Mouse (Mus musculus): ENCODE results near the gene Gar1. TPM values are rescaled to one million over a fixed set of nuclear protein-coding genes. Genes with fewer than 3 reads are reported as not detected.

The Gar1 gene
- polyA plus RNA-seq, 1 experiment from 2014 or later: 44.5 TPM

DNA sequence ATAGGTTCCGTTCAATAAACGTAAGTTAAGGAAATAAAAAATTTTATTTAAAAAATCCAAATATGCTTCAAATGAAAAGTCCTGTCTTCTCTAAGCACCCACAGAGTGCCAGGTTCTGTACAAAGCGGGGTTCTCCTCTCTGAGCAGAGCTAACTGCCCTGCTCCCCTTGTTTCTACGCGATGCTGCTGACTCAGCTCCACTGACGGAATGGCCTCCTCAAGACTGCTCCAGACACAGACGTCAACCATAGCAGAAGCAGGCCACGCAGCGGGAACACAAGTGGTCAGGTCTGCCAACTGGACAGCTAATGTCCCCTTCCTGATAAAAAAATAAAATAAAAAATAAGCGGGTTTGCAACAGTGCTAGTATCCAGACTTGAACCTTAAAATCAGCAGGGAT, 6.3 kb downstream of the Gar1 start:
- Histone ChIP-seq H3K4me3 (ENCODE audit: low read depth, low read length) (no peak overlapping the region), H3K36me3 (replicated peaks; ENCODE audit: control insufficient read depth, insufficient read depth, low read depth, low read length) (peaks cover 2% of the 10 kb centered on the region; the same call in 1 of the 2 replicates), H3K4me2 (ENCODE audit: low read depth, low read length) (no peak overlapping the region), H3K27ac (replicated peaks; ENCODE audit: low read depth, low read length) (no peak overlapping the region), H3K4me1 (ENCODE audit: control insufficient read depth, insufficient read depth, low read length) (0 out of 2 replicates have a peak, but pooled peaks cover 4% of the 10 kb centered on the region), H3K9ac (replicated peaks; ENCODE audit: low read length) (no peak overlapping the region), H3K9me3 (replicated peaks; ENCODE audit: control insufficient read depth, low read length) (no peaks in the 10 kb centered on the region), H3K27me3 (ENCODE audit: control insufficient read depth, insufficient read depth, low read length) (no peaks in the 10 kb centered on the region)
- 93% methylated on average over 10 of the region's 10 CpGs for WGBS
- DNase-seq (ENCODE audit: low spot score) (no peak), ATAC-seq (replicated peaks; ENCODE audit: insufficient number of reproducible peaks, low FRiP score, low TSS enrichment, low read depth) (no peak)

DNA sequence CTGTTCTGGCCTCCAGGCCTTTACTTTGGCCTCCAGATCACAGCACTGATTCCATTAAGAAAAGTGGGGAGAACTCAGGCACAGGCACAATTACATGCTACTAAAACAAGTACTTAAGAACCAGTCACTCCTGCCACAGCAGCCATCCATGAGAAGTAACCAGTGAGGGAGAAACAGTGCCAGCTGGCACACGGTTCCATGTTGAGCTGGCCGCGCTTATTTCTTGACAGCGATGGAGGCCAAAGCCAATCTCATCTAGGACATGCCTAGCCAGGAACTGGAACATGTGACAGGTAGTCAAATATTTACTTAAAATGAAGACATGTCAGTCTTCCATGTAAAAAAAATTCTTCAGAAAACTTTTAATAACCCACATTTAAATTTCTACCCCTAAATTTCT, 7.0 kb downstream of the Gar1 start:
- Histone ChIP-seq H3K4me2 (ENCODE audit: low read depth, low read length) (no peak overlapping the region), H3K9ac (replicated peaks; ENCODE audit: low read length) (no peak overlapping the region), H3K27ac (replicated peaks; ENCODE audit: low read depth, low read length) (no peak overlapping the region), H3K4me1 (ENCODE audit: control insufficient read depth, insufficient read depth, low read length) (no peaks in the 10 kb centered on the region), H3K36me3 (replicated peaks; ENCODE audit: control insufficient read depth, insufficient read depth, low read depth, low read length) (peaks cover 2% of the 10 kb centered on the region; the same call in 1 of the 2 replicates), H3K27me3 (ENCODE audit: control insufficient read depth, insufficient read depth, low read length) (no peaks in the 10 kb centered on the region), H3K9me3 (replicated peaks; ENCODE audit: control insufficient read depth, low read length) (no peaks in the 10 kb centered on the region), H3K4me3 (ENCODE audit: low read depth, low read length) (no peak overlapping the region)
- no peak for ATAC-seq (replicated peaks; ENCODE audit: insufficient number of reproducible peaks, low FRiP score, low TSS enrichment, low read depth)
- DNase-seq (ENCODE audit: low spot score): no peak
- WGBS: over 99% methylated on average over 4 of the region's 4 CpGs

DNA sequence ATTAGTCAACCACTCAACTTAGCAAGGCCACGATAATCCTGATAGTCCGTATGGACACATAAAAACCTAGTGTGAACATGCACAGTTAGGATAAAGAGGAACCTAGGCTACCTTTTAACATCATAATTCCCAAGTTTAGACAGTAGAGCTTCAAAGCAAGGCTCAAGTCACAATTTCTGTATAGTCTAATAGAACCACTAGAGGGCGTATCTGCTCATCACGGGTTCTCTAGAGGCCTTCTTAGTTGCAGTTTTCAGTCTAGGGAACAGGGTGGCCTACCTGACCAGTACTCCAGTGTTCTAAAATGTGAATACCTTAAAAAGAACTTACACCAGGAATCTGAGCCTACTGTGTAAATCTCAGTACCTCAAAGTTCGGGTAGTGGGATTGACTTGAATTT, 7.9 kb downstream of the Gar1 start:
- peak; percentile 75 for DNase-seq (ENCODE audit: low spot score)
- no peaks in the 10 kb centered on the region for H3K27me3 ChIP-seq (ENCODE audit: control insufficient read depth, insufficient read depth, low read length)
- peaks cover 2% of the 10 kb centered on the region; the same call in 1 of the 2 replicates for H3K36me3 ChIP-seq (replicated peaks; ENCODE audit: control insufficient read depth, insufficient read depth, low read depth, low read length)

DNA sequence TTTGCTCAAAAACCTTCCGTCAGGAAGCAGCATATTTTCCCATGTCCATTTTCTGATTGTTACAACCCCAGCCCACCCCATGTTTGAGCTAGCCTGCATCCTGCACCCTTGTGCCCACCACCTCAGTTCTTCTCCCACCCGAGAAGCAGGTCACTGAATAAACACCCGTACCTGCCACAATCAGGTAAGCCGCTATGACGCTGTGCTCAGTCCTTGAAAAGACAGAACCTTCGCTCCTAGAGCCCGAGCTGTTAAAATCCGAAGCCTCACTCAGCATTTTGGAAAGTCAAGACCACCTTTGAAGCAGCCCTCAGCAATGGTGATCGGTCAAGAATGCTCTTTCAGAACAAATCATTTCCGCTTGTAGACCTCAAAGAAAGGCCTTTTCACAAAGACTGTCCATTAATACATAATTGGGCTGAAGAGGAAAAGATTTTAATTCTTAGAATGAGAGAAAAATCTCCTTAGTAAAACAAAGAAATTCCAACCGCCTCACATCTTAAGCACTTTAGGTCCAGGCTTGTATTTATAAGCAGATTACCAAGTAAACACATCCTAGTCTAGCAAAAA, 8.9 kb downstream of the Gar1 start, which contains the start of gene Rrh:
TSS of gene Rrh (minus strand) at position 382 of the 570 bp plus-strand sequence.
- Histone ChIP-seq H3K27me3 (ENCODE audit: control insufficient read depth, insufficient read depth, low read length) (no peaks in the 10 kb centered on the region), H3K36me3 (replicated peaks; ENCODE audit: control insufficient read depth, insufficient read depth, low read depth, low read length) (peaks cover 2% of the 10 kb centered on the region; the same call in 1 of the 2 replicates), H3K4me1 (ENCODE audit: control insufficient read depth, insufficient read depth, low read length) (no peaks in the 10 kb centered on the region), H3K27ac (replicated peaks; ENCODE audit: low read depth, low read length) (no peak within 1 kb of the TSS), H3K4me2 (ENCODE audit: low read depth, low read length) (no peak within 1 kb of the TSS), H3K4me3 (ENCODE audit: low read depth, low read length) (no peak within 1 kb of the TSS), H3K9me3 (replicated peaks; ENCODE audit: control insufficient read depth, low read length) (no peaks in the 10 kb centered on the region), H3K9ac (replicated peaks; ENCODE audit: low read length) (no peak within 1 kb of the TSS)
- 81% methylated on average over 11 of the region's 11 CpGs for WGBS
- ATAC-seq (replicated peaks; ENCODE audit: insufficient number of reproducible peaks, low FRiP score, low TSS enrichment, low read depth): no peak
- DNase-seq (ENCODE audit: low spot score): no peak

More for the DNA sequence above, 7.9 kb downstream of the Gar1 start:
- H3K9me3 ChIP-seq (replicated peaks; ENCODE audit: control insufficient read depth, low read length): no peaks in the 10 kb centered on the region
- H3K27ac ChIP-seq (replicated peaks; ENCODE audit: low read depth, low read length): no peak overlapping the region
- 58% methylated on average over 5 of the region's 5 CpGs for WGBS
- H3K4me2 ChIP-seq (ENCODE audit: low read depth, low read length): no peak overlapping the region
- H3K4me3 ChIP-seq (ENCODE audit: low read depth, low read length): no peak overlapping the region
- H3K9ac ChIP-seq (replicated peaks; ENCODE audit: low read length): no peak overlapping the region
- H3K4me1 ChIP-seq (ENCODE audit: control insufficient read depth, insufficient read depth, low read length): no peaks in the 10 kb centered on the region
- ATAC-seq (replicated peaks; ENCODE audit: insufficient number of reproducible peaks, low FRiP score, low TSS enrichment, low read depth): 0 out of 2 replicates have a peak, but pooled peaks have one; percentile 44

DNA sequence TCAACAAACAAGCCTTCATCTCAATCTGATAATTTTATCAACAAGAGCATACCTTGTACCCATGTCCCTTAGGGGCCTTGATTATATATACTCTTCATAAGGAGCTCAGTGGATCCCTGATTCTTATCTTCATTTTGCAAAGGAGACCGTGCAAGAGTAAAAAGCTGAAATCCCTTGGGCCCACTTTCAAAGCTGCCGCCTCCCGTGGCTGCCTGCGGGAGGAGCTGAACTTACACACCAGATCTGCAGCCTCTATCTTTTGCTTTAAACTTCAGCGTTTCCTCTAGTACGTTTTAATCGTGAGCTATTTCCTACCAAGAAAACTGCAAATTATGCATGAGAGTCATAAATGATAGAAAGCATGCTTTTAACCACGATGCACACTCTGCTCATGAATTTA, 9.5 kb downstream of the Gar1 start:
- H3K4me3 ChIP-seq (ENCODE audit: low read depth, low read length): no peak overlapping the region
- H3K4me1 ChIP-seq (ENCODE audit: control insufficient read depth, insufficient read depth, low read length): no peaks in the 10 kb centered on the region
- peaks cover 2% of the 10 kb centered on the region; the same call in 1 of the 2 replicates for H3K36me3 ChIP-seq (replicated peaks; ENCODE audit: control insufficient read depth, insufficient read depth, low read depth, low read length)
- 76% methylated on average over 8 of the region's 8 CpGs for WGBS
- H3K4me2 ChIP-seq (ENCODE audit: low read depth, low read length): no peak overlapping the region
- H3K27me3 ChIP-seq (ENCODE audit: control insufficient read depth, insufficient read depth, low read length): no peaks in the 10 kb centered on the region
- DNase-seq (ENCODE audit: low spot score) (no peak), ATAC-seq (replicated peaks; ENCODE audit: insufficient number of reproducible peaks, low FRiP score, low TSS enrichment, low read depth) (no peak)
- H3K27ac ChIP-seq (replicated peaks; ENCODE audit: low read depth, low read length): no peak overlapping the region
- H3K9me3 ChIP-seq (replicated peaks; ENCODE audit: control insufficient read depth, low read length): no peaks in the 10 kb centered on the region
- no peak overlapping the region for H3K9ac ChIP-seq (replicated peaks; ENCODE audit: low read length)

DNA sequence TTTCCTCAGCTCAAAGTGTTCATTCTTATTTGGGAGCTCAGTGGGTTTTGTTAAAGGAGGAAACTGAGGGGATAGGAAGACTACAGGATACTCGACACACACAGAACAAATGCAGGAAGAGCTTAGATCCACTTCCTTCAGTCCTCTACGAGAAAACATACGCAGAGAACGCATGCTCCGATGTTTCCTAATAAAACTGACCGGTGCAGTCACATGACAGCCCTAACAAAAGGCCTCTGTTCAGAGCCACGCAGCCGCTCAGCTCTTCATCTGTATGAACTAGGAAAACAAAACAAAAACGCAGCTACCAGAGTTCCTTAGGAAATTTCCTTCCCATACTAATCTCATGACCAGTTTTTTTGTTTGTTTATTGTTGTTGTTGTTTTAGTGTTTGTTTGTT, 10.3 kb downstream of the Gar1 start:
- Histone ChIP-seq H3K27me3 (ENCODE audit: control insufficient read depth, insufficient read depth, low read length) (no peaks in the 10 kb centered on the region), H3K4me2 (ENCODE audit: low read depth, low read length) (no peak overlapping the region), H3K36me3 (replicated peaks; ENCODE audit: control insufficient read depth, insufficient read depth, low read depth, low read length) (0 out of 2 replicates have a peak, but pooled peaks cover 2% of the 10 kb centered on the region), H3K4me3 (ENCODE audit: low read depth, low read length) (no peak overlapping the region), H3K9ac (replicated peaks; ENCODE audit: low read length) (no peak overlapping the region), H3K4me1 (ENCODE audit: control insufficient read depth, insufficient read depth, low read length) (no peaks in the 10 kb centered on the region), H3K9me3 (replicated peaks; ENCODE audit: control insufficient read depth, low read length) (no peaks in the 10 kb centered on the region), H3K27ac (replicated peaks; ENCODE audit: low read depth, low read length) (no peak overlapping the region)
- peak; percentile 19 for DNase-seq (ENCODE audit: low spot score)
- WGBS: 31% methylated on average over 9 of the region's 9 CpGs
- ATAC-seq (replicated peaks; ENCODE audit: insufficient number of reproducible peaks, low FRiP score, low TSS enrichment, low read depth): no peak

DNA sequence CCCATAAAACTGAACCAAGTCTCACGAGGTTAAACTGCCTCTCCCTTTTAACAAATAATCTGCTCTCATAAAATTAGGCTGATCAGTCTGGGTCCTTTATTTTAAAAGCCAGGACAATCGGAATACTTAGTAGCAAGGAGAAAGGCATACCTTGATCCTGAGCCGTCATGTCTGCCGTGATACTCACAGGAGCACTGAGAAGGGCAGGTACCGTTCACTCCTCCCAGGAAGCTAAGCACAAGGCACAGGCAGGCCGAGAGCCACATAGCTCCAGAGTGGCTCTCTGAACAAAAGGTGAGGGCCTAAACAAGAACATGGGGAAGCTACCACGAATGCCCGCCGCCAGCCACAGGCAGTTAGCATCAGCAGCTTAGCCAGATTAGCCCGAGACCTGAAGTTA, 27.4 kb downstream of the Gar1 start, which contains the start of gene Lrit3:
TSS of gene Lrit3 (minus strand) at position 266 of the 400 bp plus-strand sequence.
- Histone ChIP-seq H3K4me2 (ENCODE audit: low read depth, low read length) (no peak within 1 kb of the TSS), H3K9me3 (replicated peaks; ENCODE audit: control insufficient read depth, low read length) (no peaks in the 10 kb centered on the region), H3K27ac (replicated peaks; ENCODE audit: low read depth, low read length) (no peak within 1 kb of the TSS), H3K4me3 (ENCODE audit: low read depth, low read length) (no peak within 1 kb of the TSS), H3K36me3 (replicated peaks; ENCODE audit: control insufficient read depth, insufficient read depth, low read depth, low read length) (no peaks in the 10 kb centered on the region), H3K4me1 (ENCODE audit: control insufficient read depth, insufficient read depth, low read length) (no peaks in the 10 kb centered on the region), H3K9ac (replicated peaks; ENCODE audit: low read length) (no peak within 1 kb of the TSS), H3K27me3 (ENCODE audit: control insufficient read depth, insufficient read depth, low read length) (no peaks in the 10 kb centered on the region)
- ATAC-seq (replicated peaks; ENCODE audit: insufficient number of reproducible peaks, low FRiP score, low TSS enrichment, low read depth): no peak
- WGBS: 79% methylated on average over 10 of the region's 10 CpGs
- DNase-seq (ENCODE audit: low spot score): no peak

DNA sequence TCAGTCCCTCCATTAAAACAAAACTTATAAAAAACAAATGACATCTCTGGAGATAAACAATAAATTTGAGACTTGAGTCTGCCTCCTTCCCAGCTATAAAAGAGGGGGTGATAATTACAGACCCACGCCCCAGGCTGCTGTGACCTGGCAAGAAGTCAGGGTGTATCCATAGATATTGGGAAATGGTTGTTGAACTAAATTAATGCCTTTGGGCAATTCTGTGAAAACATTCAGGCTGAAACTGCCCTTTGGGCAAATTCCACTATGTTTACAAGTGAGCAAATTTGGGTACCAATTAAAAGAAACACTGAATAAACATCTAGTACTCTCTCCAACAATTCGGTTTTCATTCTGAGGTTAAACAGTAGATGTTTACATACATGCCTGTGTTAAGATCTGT, 32.2 kb downstream of the Gar1 start:
- H3K9me3 ChIP-seq (replicated peaks; ENCODE audit: control insufficient read depth, low read length): no peaks in the 10 kb centered on the region
- ATAC-seq (replicated peaks; ENCODE audit: insufficient number of reproducible peaks, low FRiP score, low TSS enrichment, low read depth): no peak
- H3K27me3 ChIP-seq (ENCODE audit: control insufficient read depth, insufficient read depth, low read length): no peaks in the 10 kb centered on the region
- 84% methylated on average over 2 of the region's 2 CpGs for WGBS
- no peaks in the 10 kb centered on the region for H3K36me3 ChIP-seq (replicated peaks; ENCODE audit: control insufficient read depth, insufficient read depth, low read depth, low read length)
- H3K9ac ChIP-seq (replicated peaks; ENCODE audit: low read length): no peak overlapping the region
- no peak overlapping the region for H3K4me2 ChIP-seq (ENCODE audit: low read depth, low read length)
- no peak overlapping the region for H3K27ac ChIP-seq (replicated peaks; ENCODE audit: low read depth, low read length)
- H3K4me1 ChIP-seq (ENCODE audit: control insufficient read depth, insufficient read depth, low read length): no peaks in the 10 kb centered on the region
- no peak overlapping the region for H3K4me3 ChIP-seq (ENCODE audit: low read depth, low read length)
- DNase-seq (ENCODE audit: low spot score): no peak

Data from embryonic facial prominence, embryonic 11.5 days (tissue).